Mouse (Mus musculus): ENCODE data around the gene Lrrc4c. TPM values are rescaled to one million over a fixed set of nuclear protein-coding genes. Genes with fewer than 3 reads are reported as not detected.

Lrrc4c gene
- polyA plus RNA-seq, 1 experiment from 2014 or later, result 0.19 TPM

GRCm38 (mm10) chr2:96796681-96797385, 478.9 kb downstream of the Lrrc4c start:
- H3K4me1 ChIP-seq (ENCODE audit: control insufficient read depth, insufficient read depth, low read length), result no peaks in the 10 kb centered on the region
- ATAC-seq (replicated peaks; ENCODE audit: insufficient number of reproducible peaks, low FRiP score, low TSS enrichment), result no peak
- H3K27me3 ChIP-seq (ENCODE audit: control insufficient read depth, insufficient read depth, low read length), result no peaks in the 10 kb centered on the region
- no peak overlapping the region for H3K9ac ChIP-seq (ENCODE audit: low read depth, low read length)
- no peaks in the 10 kb centered on the region for H3K36me3 ChIP-seq (ENCODE audit: control insufficient read depth, insufficient read depth, low read length)
- H3K4me2 ChIP-seq, result no peak overlapping the region
- WGBS (ENCODE audit: insufficient replicate concordance), result 29% methylated on average over 6 of the region's 6 CpGs
- H3K9me3 ChIP-seq (replicated peaks; ENCODE audit: control insufficient read depth, low read length), result no peaks in the 10 kb centered on the region
- H3K4me3 ChIP-seq (ENCODE audit: low read depth, low read length), result no peak overlapping the region
- no peak overlapping the region for H3K27ac ChIP-seq (ENCODE audit: low read depth, low read length)

GRCm38 (mm10) chr2:96850839-96851396, 532.9 kb downstream of the Lrrc4c start:
- H3K4me1 ChIP-seq (ENCODE audit: control insufficient read depth, insufficient read depth, low read length), result no peaks in the 10 kb centered on the region
- H3K27me3 ChIP-seq (ENCODE audit: control insufficient read depth, insufficient read depth, low read length), result no peaks in the 10 kb centered on the region
- H3K9ac ChIP-seq (ENCODE audit: low read depth, low read length), result no peak overlapping the region
- H3K4me3 ChIP-seq (ENCODE audit: low read depth, low read length), result no peak overlapping the region
- H3K36me3 ChIP-seq (ENCODE audit: control insufficient read depth, insufficient read depth, low read length), result no peaks in the 10 kb centered on the region
- H3K27ac ChIP-seq (ENCODE audit: low read depth, low read length), result no peak overlapping the region
- ATAC-seq (replicated peaks; ENCODE audit: insufficient number of reproducible peaks, low FRiP score, low TSS enrichment), result no peak
- H3K4me2 ChIP-seq, result no peak overlapping the region
- H3K9me3 ChIP-seq (replicated peaks; ENCODE audit: control insufficient read depth, low read length), result no peaks in the 10 kb centered on the region
- 91% methylated on average over 5 of the region's 5 CpGs for WGBS (ENCODE audit: insufficient replicate concordance)

- no peaks in the 10 kb centered on the region for H3K9me3 ChIP-seq (replicated peaks; ENCODE audit: control insufficient read depth, low read length)
Observed at GRCm38 (mm10) chr2:96853797-96854196, 535.8 kb downstream of the Lrrc4c start.

GRCm38 (mm10) chr2:96876062-96876461, 558.1 kb downstream of the Lrrc4c start:
- H3K36me3 ChIP-seq (ENCODE audit: control insufficient read depth, insufficient read depth, low read length), result no peaks in the 10 kb centered on the region
- no peak overlapping the region for H3K9ac ChIP-seq (ENCODE audit: low read depth, low read length)
- H3K27me3 ChIP-seq (ENCODE audit: control insufficient read depth, insufficient read depth, low read length), result no peaks in the 10 kb centered on the region
- 89% methylated on average over 1 of the region's 1 CpGs for WGBS (ENCODE audit: insufficient replicate concordance)
- H3K4me1 ChIP-seq (ENCODE audit: control insufficient read depth, insufficient read depth, low read length), result no peaks in the 10 kb centered on the region
- no peak overlapping the region for H3K4me2 ChIP-seq
- no peaks in the 10 kb centered on the region for H3K9me3 ChIP-seq (replicated peaks; ENCODE audit: control insufficient read depth, low read length)
- ATAC-seq (replicated peaks; ENCODE audit: insufficient number of reproducible peaks, low FRiP score, low TSS enrichment), result no peak
- H3K4me3 ChIP-seq (ENCODE audit: low read depth, low read length), result no peak overlapping the region
- no peak overlapping the region for H3K27ac ChIP-seq (ENCODE audit: low read depth, low read length)

More at GRCm38 (mm10) chr2:96853797-96854196, 535.8 kb downstream of the Lrrc4c start:
- Histone ChIP-seq H3K4me2 (no peak overlapping the region), H3K9ac (ENCODE audit: low read depth, low read length) (no peak overlapping the region), H3K4me3 (ENCODE audit: low read depth, low read length) (no peak overlapping the region), H3K27ac (ENCODE audit: low read depth, low read length) (no peak overlapping the region), H3K4me1 (ENCODE audit: control insufficient read depth, insufficient read depth, low read length) (no peaks in the 10 kb centered on the region), H3K27me3 (ENCODE audit: control insufficient read depth, insufficient read depth, low read length) (no peaks in the 10 kb centered on the region), H3K36me3 (ENCODE audit: control insufficient read depth, insufficient read depth, low read length) (no peaks in the 10 kb centered on the region)
- 75% methylated on average over 1 of the region's 1 CpGs for WGBS (ENCODE audit: insufficient replicate concordance)
- ATAC-seq (replicated peaks; ENCODE audit: insufficient number of reproducible peaks, low FRiP score, low TSS enrichment), result no peak

GRCm38 (mm10) chr2:96949531-96949930, 631.6 kb downstream of the Lrrc4c start:
- Histone ChIP-seq H3K27me3 (ENCODE audit: control insufficient read depth, insufficient read depth, low read length) (no peaks in the 10 kb centered on the region), H3K4me3 (ENCODE audit: low read depth, low read length) (no peak overlapping the region), H3K4me2 (no peak overlapping the region), H3K4me1 (ENCODE audit: control insufficient read depth, insufficient read depth, low read length) (no peaks in the 10 kb centered on the region), H3K9me3 (replicated peaks; ENCODE audit: control insufficient read depth, low read length) (no peaks in the 10 kb centered on the region), H3K27ac (ENCODE audit: low read depth, low read length) (no peak overlapping the region), H3K9ac (ENCODE audit: low read depth, low read length) (no peak overlapping the region), H3K36me3 (ENCODE audit: control insufficient read depth, insufficient read depth, low read length) (no peaks in the 10 kb centered on the region)
- WGBS (ENCODE audit: insufficient replicate concordance), result 82% methylated on average over 3 of the region's 3 CpGs
- ATAC-seq (replicated peaks; ENCODE audit: insufficient number of reproducible peaks, low FRiP score, low TSS enrichment), result no peak

- H3K9me3 ChIP-seq (replicated peaks; ENCODE audit: control insufficient read depth, low read length), result no peaks in the 10 kb centered on the region
- no peak overlapping the region for H3K4me2 ChIP-seq
- ATAC-seq (replicated peaks; ENCODE audit: insufficient number of reproducible peaks, low FRiP score, low TSS enrichment), result no peak
- H3K4me3 ChIP-seq (ENCODE audit: low read depth, low read length), result no peak overlapping the region
- no peak overlapping the region for H3K9ac ChIP-seq (ENCODE audit: low read depth, low read length)
- H3K27me3 ChIP-seq (ENCODE audit: control insufficient read depth, insufficient read depth, low read length), result no peaks in the 10 kb centered on the region
- H3K4me1 ChIP-seq (ENCODE audit: control insufficient read depth, insufficient read depth, low read length), result no peaks in the 10 kb centered on the region
- H3K27ac ChIP-seq (ENCODE audit: low read depth, low read length), result no peak overlapping the region
- H3K36me3 ChIP-seq (ENCODE audit: control insufficient read depth, insufficient read depth, low read length), result no peaks in the 10 kb centered on the region
Observed at GRCm38 (mm10) chr2:96999521-96999920, 681.6 kb downstream of the Lrrc4c start.

- Histone ChIP-seq H3K4me3 (ENCODE audit: low read depth, low read length) (no peak overlapping the region), H3K4me1 (ENCODE audit: control insufficient read depth, insufficient read depth, low read length) (no peaks in the 10 kb centered on the region), H3K9ac (ENCODE audit: low read depth, low read length) (no peak overlapping the region), H3K36me3 (ENCODE audit: control insufficient read depth, insufficient read depth, low read length) (no peaks in the 10 kb centered on the region), H3K27ac (ENCODE audit: low read depth, low read length) (no peak overlapping the region), H3K4me2 (no peak overlapping the region), H3K9me3 (replicated peaks; ENCODE audit: control insufficient read depth, low read length) (no peaks in the 10 kb centered on the region), H3K27me3 (ENCODE audit: control insufficient read depth, insufficient read depth, low read length) (no peaks in the 10 kb centered on the region)
- WGBS (ENCODE audit: insufficient replicate concordance), result 65% methylated on average over 3 of the region's 3 CpGs
- ATAC-seq (replicated peaks; ENCODE audit: insufficient number of reproducible peaks, low FRiP score, low TSS enrichment), result no peak
Observed at GRCm38 (mm10) chr2:97018319-97018718, 700.4 kb downstream of the Lrrc4c start.

GRCm38 (mm10) chr2:97026991-97027390, 709.0 kb downstream of the Lrrc4c start:
- ATAC-seq (replicated peaks; ENCODE audit: insufficient number of reproducible peaks, low FRiP score, low TSS enrichment), result no peak
- no peak overlapping the region for H3K27ac ChIP-seq (ENCODE audit: low read depth, low read length)
- H3K36me3 ChIP-seq (ENCODE audit: control insufficient read depth, insufficient read depth, low read length), result no peaks in the 10 kb centered on the region
- H3K4me3 ChIP-seq (ENCODE audit: low read depth, low read length), result no peak overlapping the region
- no peaks in the 10 kb centered on the region for H3K27me3 ChIP-seq (ENCODE audit: control insufficient read depth, insufficient read depth, low read length)
- no peak overlapping the region for H3K4me2 ChIP-seq
- no peak overlapping the region for H3K9ac ChIP-seq (ENCODE audit: low read depth, low read length)
- WGBS (ENCODE audit: insufficient replicate concordance), result 67% methylated on average over 1 of the region's 1 CpGs
- H3K9me3 ChIP-seq (replicated peaks; ENCODE audit: control insufficient read depth, low read length), result no peaks in the 10 kb centered on the region
- H3K4me1 ChIP-seq (ENCODE audit: control insufficient read depth, insufficient read depth, low read length), result no peaks in the 10 kb centered on the region

- no peak overlapping the region for H3K9ac ChIP-seq (ENCODE audit: low read depth, low read length)
- no peaks in the 10 kb centered on the region for H3K4me1 ChIP-seq (ENCODE audit: control insufficient read depth, insufficient read depth, low read length)
- no peaks in the 10 kb centered on the region for H3K27me3 ChIP-seq (ENCODE audit: control insufficient read depth, insufficient read depth, low read length)
- no peak overlapping the region for H3K4me3 ChIP-seq (ENCODE audit: low read depth, low read length)
- H3K36me3 ChIP-seq (ENCODE audit: control insufficient read depth, insufficient read depth, low read length), result no peaks in the 10 kb centered on the region
- H3K27ac ChIP-seq (ENCODE audit: low read depth, low read length), result no peak overlapping the region
- no peaks in the 10 kb centered on the region for H3K9me3 ChIP-seq (replicated peaks; ENCODE audit: control insufficient read depth, low read length)
- H3K4me2 ChIP-seq, result no peak overlapping the region
- WGBS (ENCODE audit: insufficient replicate concordance), result 84% methylated on average over 1 of the region's 1 CpGs
- no peak for ATAC-seq (replicated peaks; ENCODE audit: insufficient number of reproducible peaks, low FRiP score, low TSS enrichment)
Observed at GRCm38 (mm10) chr2:97027585-97027984, 709.6 kb downstream of the Lrrc4c start.

All from heart, embryonic 11.5 days (tissue).